Comparison of ENCODE assay signal across 9 mouse cellular contexts in the genomic region with DNA sequence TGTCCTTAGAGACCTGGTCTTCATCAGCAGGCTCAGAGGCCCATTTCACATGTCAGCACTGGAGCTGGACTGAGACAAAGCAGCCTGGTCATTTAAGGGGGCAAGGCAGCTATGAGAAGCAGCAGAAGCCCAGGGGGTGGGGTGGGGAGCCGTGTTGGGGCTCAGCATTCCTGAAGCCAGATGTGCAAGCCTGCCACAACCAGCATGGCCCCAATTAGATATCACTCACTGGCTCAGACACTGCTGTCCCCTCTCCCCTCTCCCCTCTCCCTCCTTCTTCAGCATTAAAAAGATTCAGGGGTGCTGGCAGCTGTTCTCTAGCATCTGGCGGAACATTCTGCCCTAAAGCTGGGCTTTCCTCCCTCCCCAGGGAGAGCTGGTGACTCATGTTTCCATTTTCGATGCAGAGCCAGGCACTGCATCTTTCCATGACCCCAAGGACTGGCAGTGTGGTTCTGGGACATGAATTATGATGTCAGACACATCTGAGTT. TPM values are rescaled to one million over a fixed set of nuclear protein-coding genes. Genes with fewer than 3 reads are reported as not detected.
DNase-seq lines count a peak whose midpoint lies in the region; ATAC-seq and TF ChIP-seq lines count a peak whose summit lies in the region.
"Had no signal": no experiment of that assay in that cellular context is flagged by ENCODE, and none has a peak within 500 bp of the region (broad histone marks: within the 10 kb centered on the region; RNA-seq: fewer than 3 reads in every experiment).

No protein-coding gene starts in this region.

- no peak overlapping the region for H3K9ac ChIP-seq in limb, embryonic 15.5 days
- no peak overlapping the region for H3K9ac ChIP-seq in forebrain, embryonic 14.5 days (ENCODE audit: low read length)

- no peak overlapping the region for H3K4me2 ChIP-seq in limb, embryonic 15.5 days
- no peak overlapping the region for H3K4me2 ChIP-seq in forebrain, embryonic 14.5 days (ENCODE audit: low read length)

- H3K36me3 ChIP-seq in C2C12 (ENCODE audit: control insufficient read depth, insufficient read depth): no peaks in the 10 kb centered on the region
- H3K36me3 ChIP-seq in limb, embryonic 15.5 days: no peaks in the 10 kb centered on the region
- H3K36me3 ChIP-seq in forebrain, embryonic 14.5 days (ENCODE audit: control insufficient read depth, insufficient read depth, low read length): no peaks in the 10 kb centered on the region

- H3ac ChIP-seq in C2C12 (ENCODE audit: control insufficient read depth, insufficient read length, low read depth): peak overlapping the region; percentile 34

- H3K9me3 ChIP-seq in limb, embryonic 15.5 days: no peaks in the 10 kb centered on the region
- no peaks in the 10 kb centered on the region for H3K9me3 ChIP-seq in forebrain, embryonic 14.5 days (replicated peaks; ENCODE audit: control insufficient read depth, low read length)

- ATAC-seq in limb, embryonic 15.5 days (ENCODE audit: insufficient number of reproducible peaks, low FRiP score, low TSS enrichment, low read depth): peak; percentile 56; the same call in 1 of the 2 replicates
- ATAC-seq in forebrain, embryonic 14.5 days: no peak
- ATAC-seq in megakaryocyte progenitor cell, adult 5-6 weeks (replicated peaks; ENCODE audit: poor library complexity): no peak

- 9% methylated on average over 3 of the region's 3 CpGs for WGBS in limb, embryonic 15.5 days
- WGBS in forebrain, embryonic 14.5 days: 61% methylated on average over 3 of the region's 3 CpGs

- no peaks in the 10 kb centered on the region for H3K27me3 ChIP-seq in C2C12 (ENCODE audit: control insufficient read depth, insufficient read depth, insufficient read length)
- H3K27me3 ChIP-seq in limb, embryonic 15.5 days: no peaks in the 10 kb centered on the region
- no peaks in the 10 kb centered on the region for H3K27me3 ChIP-seq in forebrain, embryonic 14.5 days (replicated peaks; ENCODE audit: control insufficient read depth, insufficient read depth, low read length)

- no peaks in the 10 kb centered on the region for H3K79me3 ChIP-seq in C2C12 (ENCODE audit: low read depth)

- peak overlapping the region; percentile 80 for H3K27ac ChIP-seq in limb, embryonic 15.5 days
- H3K27ac ChIP-seq in forebrain, embryonic 14.5 days (ENCODE audit: low read depth, low read length): no peak overlapping the region

- no peaks in the 10 kb centered on the region for H3K79me2 ChIP-seq in C2C12 (ENCODE audit: control insufficient read depth, insufficient read depth)

- no peak for TF ChIP-seq CTCF in C2C12 (IDR thresholded peaks at IDR 0.05; ENCODE audit: control insufficient read depth, insufficient read depth, insufficient read length)

- H3K4me3 ChIP-seq in C2C12 (ENCODE audit: insufficient read depth, poor library complexity, severe bottlenecking): no peak overlapping the region
- H3K4me3 ChIP-seq in limb, embryonic 15.5 days: no peak overlapping the region
- no peak overlapping the region for H3K4me3 ChIP-seq in forebrain, embryonic 14.5 days (ENCODE audit: low read depth, low read length)

- H3K4me1 ChIP-seq in limb, embryonic 15.5 days: peaks cover 25% of the 10 kb centered on the region
- no peaks in the 10 kb centered on the region for H3K4me1 ChIP-seq in forebrain, embryonic 14.5 days (ENCODE audit: control insufficient read depth, insufficient read depth, low read length)

- peak; percentile 89 for DNase-seq in adipocyte (ENCODE audit: low spot score)
- peak; percentile 51 to 80 for DNase-seq in gastrocnemius, postnatal 4 days (ENCODE audit: low spot score in 2 of 2)
- no peak for DNase-seq in forebrain, embryonic 14.5 days (ENCODE audit: low spot score)
- DNase-seq in layer of hippocampus, adult 8-10 months (ENCODE audit: low spot score in 2 of 2): no peak
- DNase-seq in layer of hippocampus, adult 9-10 months (ENCODE audit: low spot score): no peak
- DNase-seq: cerebellum, adult 11-12 months had no signal

TF ChIP-seq in C2C12, 6 proteins besides CTCF, POLR2A, EP300 and RAD21:
- TF ChIP-seq CEBPB (IDR thresholded peaks at IDR 0.05; ENCODE audit: low read depth): no peak
- TF ChIP-seq FOSL1 (IDR thresholded peaks at IDR 0.05; ENCODE audit: insufficient read depth, low read length, poor library complexity, severe bottlenecking): peak; percentile 89
- peak; percentile 92 for TF ChIP-seq MYOD1 (IDR thresholded peaks at IDR 0.05; ENCODE audit: control insufficient read depth, insufficient read length, low read depth)

RNA-seq across cellular contexts. Expression of a gene that starts 30.7 kb away (rescaled TPM):
- polyA plus RNA-seq in C2C12 (2012; fragmentation: generic; extraction: Trizol): 114 TPM
- total RNA-seq in gastrocnemius, postnatal 4 days (2021): 100 to 1,000 TPM; 150 to 167 TPM
- 122 and 130 TPM in 2 replicates for polyA plus RNA-seq in limb, embryonic 15.5 days (2015; fragmentation: Nextera tagmentation; extraction: Ambion mirVana)
- 126 and 134 TPM in 2 replicates for polyA plus RNA-seq in forebrain, embryonic 14.5 days (2014; fragmentation: Nextera tagmentation; extraction: Ambion mirVana)
- 100 to 1,000 TPM; 118 to 152 (median 136) TPM for total RNA-seq in layer of hippocampus, adult 8-10 months (2022)
- 99.7 and 123 TPM in 2 replicates for total RNA-seq in megakaryocyte progenitor cell, adult 5-6 weeks (2015)
- total RNA-seq in megakaryocyte progenitor cell, adult 5-6 weeks (2017): 42.2 and 48.3 TPM in 2 replicates

RNA-seq across cellular contexts. Expression of a gene that starts 31.3 kb away (rescaled TPM):
- 16.4 TPM for polyA plus RNA-seq in C2C12 (2012; fragmentation: generic; extraction: Trizol)
- total RNA-seq in gastrocnemius, postnatal 4 days (2021): 10 to 100 TPM; 33.6 to 42.9 TPM
- 27.3 and 32.5 TPM in 2 replicates for polyA plus RNA-seq in limb, embryonic 15.5 days (2015; fragmentation: Nextera tagmentation; extraction: Ambion mirVana)
- 58.4 and 66.0 TPM in 2 replicates for polyA plus RNA-seq in forebrain, embryonic 14.5 days (2014; fragmentation: Nextera tagmentation; extraction: Ambion mirVana)
- 10 to 100 TPM; 13.6 to 22.6 (median 20.6) TPM for total RNA-seq in layer of hippocampus, adult 8-10 months (2022)
- 89.7 and 162 TPM in 2 replicates for total RNA-seq in megakaryocyte progenitor cell, adult 5-6 weeks (2015)
- 16.1 and 29.6 TPM in 2 replicates for total RNA-seq in megakaryocyte progenitor cell, adult 5-6 weeks (2017)

Comparison
In these comparisons a context has a peak if more than half of its experiments do, and no peak if none do; other contexts are left out.
1. DNase-seq: peak in adipocyte (single experiment) and gastrocnemius, postnatal 4 days (2 of 2); none in forebrain, embryonic 14.5 days (single experiment), layer of hippocampus, adult 8-10 months (0 of 2) and layer of hippocampus, adult 9-10 months (single experiment).